Mouse (Mus musculus): ENCODE measurements around the gene Catsperz. TPM values are rescaled to one million over a fixed set of nuclear protein-coding genes. Genes with fewer than 3 reads are reported as not detected.

The Catsperz gene
- total RNA-seq (2021), result 10 to 100 TPM; 27.9 to 31.2 TPM

- intact Hi-C loops (cut with DNase I), result no loop called here
- DNase-seq (ENCODE audit: low spot score in 2 of 2), result no peak
Measured at GRCm38 (mm10) chr19:6925307-6925573, at the start of gene Catsperz. Gene Catsperz (minus strand): TSS chr19:6925380.

- intact Hi-C loops (cut with DNase I), result loop anchor here (1.0 to 5.0 kb wide), 2 partner anchors 23 to 32 kb away; partner anchors contain the start of genes Bad and Gpr137
- DNase-seq (ENCODE audit: low spot score in 2 of 2), result peak; percentile 76 to 81
Measured at GRCm38 (mm10) chr19:6974211-6975205, 49.3 kb upstream of the Catsperz start, which contains the start of gene Ppp1r14b. Gene Ppp1r14b (plus strand): TSS chr19:6974968.

- intact Hi-C loops (cut with DNase I), result loop anchor here (1.0 kb wide), 1 partner anchor 22 kb away; no protein-coding TSS in a partner anchor
- DNase-seq (ENCODE audit: low spot score in 2 of 2), result no peak
Measured at GRCm38 (mm10) chr19:6973581-6974190, 48.5 kb upstream of the Catsperz start.

- no peak for DNase-seq (ENCODE audit: low spot score in 2 of 2)
- intact Hi-C loops (cut with DNase I), result no loop called here
Measured at GRCm38 (mm10) chr19:6972247-6972917, 47.2 kb upstream of the Catsperz start.

- intact Hi-C loops (cut with DNase I), result no loop called here
- no peak for DNase-seq (ENCODE audit: low spot score in 2 of 2)
Measured at GRCm38 (mm10) chr19:6971644-6972043, 46.5 kb upstream of the Catsperz start.

- DNase-seq (ENCODE audit: low spot score in 2 of 2), result no peak
- intact Hi-C loops (cut with DNase I), result no loop called here
Measured at GRCm38 (mm10) chr19:6970460-6971085, 45.4 kb upstream of the Catsperz start.

GRCm38 (mm10) chr19:6969665-6970381 is 44.6 kb upstream of the Catsperz start:
- intact Hi-C loops (cut with DNase I), result no loop called here
- no peak for DNase-seq (ENCODE audit: low spot score in 2 of 2)

- no peak for DNase-seq (ENCODE audit: low spot score in 2 of 2)
- intact Hi-C loops (cut with DNase I), result no loop called here
Measured at GRCm38 (mm10) chr19:6969291-6969664, 44.1 kb upstream of the Catsperz start.

- intact Hi-C loops (cut with DNase I), result no loop called here
- DNase-seq (ENCODE audit: low spot score in 2 of 2), result no peak
Measured at GRCm38 (mm10) chr19:6968491-6969271, 43.5 kb upstream of the Catsperz start.

- no peak for DNase-seq (ENCODE audit: low spot score in 2 of 2)
- intact Hi-C loops (cut with DNase I), result no loop called here
Measured at GRCm38 (mm10) chr19:6956461-6956860, 31.3 kb upstream of the Catsperz start.

- intact Hi-C loops (cut with DNase I), result no loop called here
- no peak for DNase-seq (ENCODE audit: low spot score in 2 of 2)
Measured at GRCm38 (mm10) chr19:6955424-6955823, 30.2 kb upstream of the Catsperz start.

- DNase-seq (ENCODE audit: low spot score in 2 of 2), result no peak
- intact Hi-C loops (cut with DNase I), result no loop called here
Measured at GRCm38 (mm10) chr19:6954046-6954445, 28.9 kb upstream of the Catsperz start.

GRCm38 (mm10) chr19:6952712-6953037 is 27.5 kb upstream of the Catsperz start:
- intact Hi-C loops (cut with DNase I), result no loop called here
- DNase-seq (ENCODE audit: low spot score in 2 of 2), result no peak

- intact Hi-C loops (cut with DNase I), result loop anchor here (1.0 kb wide), 3 partner anchors 10 to 29 kb away; partner anchors contain the start of genes Gpr137 and Ppp1r14b
- peak; percentile 56 to 74 for DNase-seq (ENCODE audit: low spot score in 2 of 2)
Measured at GRCm38 (mm10) chr19:6951994-6952711, 27.0 kb upstream of the Catsperz start.

GRCm38 (mm10) chr19:6951381-6951968 is 26.3 kb upstream of the Catsperz start:
- intact Hi-C loops (cut with DNase I), result loop anchor here (1.0 kb wide), 3 partner anchors 9 to 28 kb away; partner anchors contain the start of genes Gpr137 and Ppp1r14b
- peak; percentile 88 to 98 for DNase-seq (ENCODE audit: low spot score in 2 of 2)

- intact Hi-C loops (cut with DNase I), result loop anchor here (1.0 kb wide), 3 partner anchors 8 to 27 kb away; partner anchors contain the start of genes Gpr137 and Ppp1r14b
- peak; percentile 45 to 77 for DNase-seq (ENCODE audit: low spot score in 2 of 2)
Measured at GRCm38 (mm10) chr19:6950613-6951153, 25.5 kb upstream of the Catsperz start.

- DNase-seq (ENCODE audit: low spot score in 2 of 2), result no peak
- intact Hi-C loops (cut with DNase I), result no loop called here
Measured at GRCm38 (mm10) chr19:6949951-6950350, 24.8 kb upstream of the Catsperz start.

Measured in left cerebral cortex, postnatal 25 days (tissue).